Mouse (Mus musculus) adrenal gland, adult 8-10 months (tissue): Measurements from ENCODE around the gene Npl. TPM values are rescaled to one million over a fixed set of nuclear protein-coding genes. Genes with fewer than 3 reads are reported as not detected.
A peak's percentile ranks its signal among the peaks of the same experiment; 100 is the strongest.
"Not testable (repeated sequence)": the region's sequence is repeated elsewhere in the genome, so short reads cannot be mapped to it uniquely, and the experiment has no call there.

Experiments used
- DNase-seq: peaks from one replicate; pipeline ENCODE4 v3.0.0; 2022
- total RNA-seq, 4 experiments: library from RNA; stranded (reverse); gene quantifications; 2 replicates each; pipeline ENCODE4 v1.2.4; 2022

Npl gene
- total RNA-seq, 4 experiments from 2014 or later: 3.0 to 6.7 (median 4.7) TPM

DNA sequence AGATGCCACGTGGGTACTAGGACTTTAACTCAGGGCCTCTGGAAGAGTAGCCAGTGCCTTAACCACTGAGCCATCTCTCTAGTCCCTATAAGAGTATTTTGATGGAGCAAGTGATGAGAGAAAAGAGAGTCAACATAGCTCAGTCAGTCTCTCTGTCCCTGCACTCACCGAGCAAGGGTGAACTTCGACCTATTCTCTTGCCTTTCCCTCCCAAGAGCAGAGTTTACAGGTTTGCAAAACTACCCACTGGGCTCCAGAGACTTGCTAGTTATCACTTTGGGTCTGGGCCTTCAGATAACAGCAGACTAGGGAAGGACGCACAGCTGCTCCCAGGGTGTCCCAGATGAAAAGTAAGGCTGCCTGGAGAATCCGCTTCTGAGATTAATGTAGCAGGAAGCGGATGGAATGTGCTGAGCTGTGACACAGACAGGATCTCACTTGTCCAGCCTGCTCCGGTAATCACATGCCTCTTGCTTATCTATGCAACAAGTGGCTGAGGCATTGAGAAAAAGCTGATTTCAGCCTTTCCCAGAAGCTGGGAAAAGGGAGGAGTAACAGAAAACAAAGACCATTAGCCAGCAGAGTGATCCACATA, 7.0 kb downstream of the Npl start:
- peak; percentile 26 for DNase-seq

DNA sequence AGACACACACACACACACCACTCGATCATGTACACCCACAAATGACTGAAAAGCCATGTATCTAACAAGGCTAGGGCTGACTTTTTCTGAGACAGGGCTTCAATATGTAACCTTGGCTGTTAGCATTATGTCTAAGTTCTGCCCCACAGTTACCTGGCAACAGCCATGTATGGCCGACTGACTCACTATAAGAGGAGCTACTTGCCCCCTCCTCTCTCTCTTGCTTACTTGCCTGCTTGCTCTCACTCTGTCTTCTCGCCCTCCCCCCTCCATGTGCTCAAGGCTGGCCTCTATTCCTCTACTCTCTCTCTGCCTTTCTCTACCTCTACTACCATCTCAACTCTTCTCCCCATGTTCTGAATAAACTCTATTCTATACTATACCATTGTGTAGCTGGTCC, 9.1 kb downstream of the Npl start:
- no peak for DNase-seq

DNA sequence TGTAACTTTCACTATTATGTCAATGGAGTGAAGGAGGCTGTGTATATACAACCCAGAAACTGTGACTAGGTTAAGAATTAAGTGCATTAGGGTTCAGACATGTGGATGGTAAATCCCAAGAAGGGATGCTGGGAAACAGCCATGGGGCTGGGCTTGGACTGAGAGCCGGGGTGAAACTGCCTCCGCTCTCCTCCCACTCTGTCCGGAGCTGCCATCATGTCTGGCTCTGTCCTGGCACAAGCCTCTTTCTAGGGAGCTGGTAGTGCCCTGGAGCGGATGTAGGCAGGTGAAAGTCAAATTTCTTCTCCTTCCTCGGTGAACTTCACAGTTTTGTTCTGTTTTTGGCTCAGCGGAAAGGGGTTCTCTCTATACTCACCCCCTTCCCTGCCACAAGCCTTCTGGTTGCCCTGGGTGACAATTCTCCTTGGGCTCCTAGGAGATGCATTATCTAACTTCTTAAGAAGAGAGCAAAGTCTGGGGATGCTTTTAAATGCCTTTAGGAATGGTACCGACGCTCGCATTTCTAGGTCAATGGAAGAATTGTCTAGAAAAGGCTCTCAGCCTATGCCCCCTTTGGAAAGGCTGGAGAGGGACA, 10.0 kb downstream of the Npl start:
- DNase-seq: no peak

DNA sequence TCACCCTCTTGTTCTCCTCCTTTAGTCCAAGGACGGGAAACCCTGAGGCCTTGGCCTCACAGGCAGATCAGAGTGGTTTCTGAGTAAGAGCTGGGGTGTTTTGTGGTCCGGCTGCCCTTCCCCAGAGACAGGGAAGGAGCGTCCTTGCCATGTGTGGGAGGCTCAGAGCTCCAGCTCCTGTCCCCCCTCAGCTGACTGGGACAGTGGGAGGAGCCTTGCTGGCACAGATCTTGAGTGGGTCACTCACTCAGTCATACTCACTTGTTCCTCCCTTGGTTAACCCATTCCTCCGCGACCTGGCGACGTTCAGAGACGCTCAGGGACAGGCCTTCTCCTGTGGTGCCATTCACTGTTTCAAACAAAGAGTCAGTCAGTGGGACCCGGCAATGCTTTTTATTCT, 14.2 kb downstream of the Npl start:
- DNase-seq: peak; percentile 83

GRCm38 (mm10) chr1:153532896-153533295, 16.9 kb downstream of the Npl start:
- DNase-seq: not testable (repeated sequence)

- DNase-seq: no peak
Measured at GRCm38 (mm10) chr1:153532234-153532841, 17.5 kb downstream of the Npl start.

GRCm38 (mm10) chr1:153531677-153532233, 18.1 kb downstream of the Npl start:
- DNase-seq: no peak

DNA sequence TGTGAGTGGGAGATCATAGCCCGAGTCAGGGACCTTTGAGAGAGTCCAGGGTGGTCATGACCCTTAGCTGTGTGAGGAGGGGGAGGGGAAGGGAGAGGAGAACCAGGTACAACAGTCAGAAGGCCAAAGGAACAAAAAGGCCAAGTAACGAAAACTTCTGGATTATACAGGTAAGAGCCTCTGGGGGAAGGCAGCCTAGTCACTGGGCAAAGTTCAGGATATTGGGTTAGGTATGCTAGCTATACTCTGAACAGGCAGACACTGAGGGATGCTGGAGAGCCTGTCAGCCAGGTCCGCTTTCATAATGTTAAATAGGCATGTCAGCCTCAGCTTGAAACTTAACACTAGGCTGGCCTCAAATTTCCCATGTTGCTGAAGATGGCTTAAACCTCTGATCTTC, 27.7 kb downstream of the Npl start:
- no peak for DNase-seq

DNA sequence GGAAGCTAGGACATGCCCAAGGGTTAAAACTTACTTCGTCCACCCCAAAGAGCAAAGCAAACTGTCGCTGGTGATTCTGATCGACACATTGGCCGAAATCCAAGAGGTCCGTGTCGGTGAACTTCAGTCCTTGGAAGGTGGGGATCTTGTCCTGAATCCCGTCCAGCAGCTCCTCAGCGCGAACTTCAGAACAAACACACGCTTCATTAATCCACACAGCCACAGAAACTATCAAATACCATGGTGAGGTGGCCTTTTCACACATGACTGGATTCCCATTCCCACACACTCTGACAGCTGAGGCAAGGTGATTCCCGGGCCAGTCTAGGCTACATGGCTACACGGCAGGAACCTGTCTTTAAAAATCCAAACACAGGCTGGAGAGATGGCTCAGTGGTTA, 34.5 kb downstream of the Npl start:
- no peak for DNase-seq

DNA sequence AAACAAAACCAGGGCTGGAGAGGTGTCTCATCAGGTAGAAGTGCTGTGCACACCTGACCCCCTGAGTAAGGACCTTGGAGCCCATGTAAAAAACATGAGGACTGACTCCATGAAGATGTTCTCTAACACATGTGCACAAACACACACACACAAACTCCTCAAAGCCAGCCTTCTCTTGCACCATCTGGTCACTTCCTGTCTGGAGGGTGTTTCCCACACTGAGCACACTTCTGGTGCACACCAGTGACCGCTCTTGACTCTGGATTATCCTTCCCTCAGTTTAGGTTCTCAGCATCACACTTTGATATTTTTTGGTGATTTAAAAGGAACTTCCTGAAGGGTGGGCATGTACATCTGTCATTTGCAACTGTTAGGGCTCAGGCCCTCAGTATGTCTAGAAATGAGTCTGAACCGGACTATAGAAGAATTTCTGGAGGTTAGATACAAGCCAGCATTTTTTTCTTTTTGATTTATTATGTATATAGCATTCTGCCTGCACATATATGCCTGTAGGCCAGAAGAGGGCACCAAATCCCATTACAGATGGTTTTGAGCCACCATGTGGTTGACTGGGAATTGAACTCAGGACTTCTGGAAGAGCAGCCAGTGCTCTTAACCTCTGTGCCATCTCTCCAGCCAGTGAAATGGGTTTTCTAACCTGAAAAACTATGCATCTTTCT, 39.4 kb downstream of the Npl start:
- no peak for DNase-seq

DNA sequence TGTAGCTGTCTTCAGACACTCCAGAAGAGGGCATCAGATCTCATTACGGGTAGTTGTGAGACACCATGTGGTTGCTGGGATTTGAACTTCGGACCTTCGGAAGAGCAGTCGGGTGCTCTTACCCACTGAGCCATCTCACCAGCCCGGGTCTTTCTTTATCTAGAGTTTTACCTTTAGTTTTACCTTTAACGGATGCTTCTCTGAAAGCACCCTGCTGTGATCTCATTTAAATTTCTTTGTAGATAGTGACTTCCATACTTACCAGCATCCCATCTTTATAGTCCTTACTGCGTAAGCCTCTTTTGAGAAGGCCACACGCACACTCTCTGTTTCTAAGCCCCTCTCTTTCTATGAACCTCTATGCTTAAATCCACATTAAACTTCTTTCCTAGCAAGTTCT, 40.3 kb downstream of the Npl start:
- DNase-seq: not testable (repeated sequence)

- DNase-seq: no peak
Measured at GRCm38 (mm10) chr1:153509012-153509411, 40.8 kb downstream of the Npl start.

DNA sequence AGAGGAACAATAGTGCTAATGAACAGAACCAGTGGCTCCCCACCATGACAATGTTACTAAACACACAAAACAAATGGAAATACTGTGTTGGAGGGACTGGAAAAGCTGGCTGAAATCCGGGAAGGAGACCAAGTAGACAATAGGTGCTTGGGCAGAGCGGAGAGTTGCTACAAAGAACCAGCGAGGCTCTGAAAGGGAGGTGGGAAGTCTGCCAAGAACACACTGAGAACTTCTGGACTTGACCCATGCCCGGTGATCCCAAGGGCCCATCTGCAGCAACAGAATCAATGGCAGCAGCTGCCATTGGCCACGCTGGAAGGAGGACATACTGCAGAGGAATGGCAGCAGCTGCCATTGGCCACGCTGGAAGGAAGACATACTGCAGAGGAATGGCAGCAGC, 43.6 kb downstream of the Npl start:
- DNase-seq: no peak

GRCm38 (mm10) chr1:153501644-153502321, 48.1 kb downstream of the Npl start:
- DNase-seq: no peak

DNA sequence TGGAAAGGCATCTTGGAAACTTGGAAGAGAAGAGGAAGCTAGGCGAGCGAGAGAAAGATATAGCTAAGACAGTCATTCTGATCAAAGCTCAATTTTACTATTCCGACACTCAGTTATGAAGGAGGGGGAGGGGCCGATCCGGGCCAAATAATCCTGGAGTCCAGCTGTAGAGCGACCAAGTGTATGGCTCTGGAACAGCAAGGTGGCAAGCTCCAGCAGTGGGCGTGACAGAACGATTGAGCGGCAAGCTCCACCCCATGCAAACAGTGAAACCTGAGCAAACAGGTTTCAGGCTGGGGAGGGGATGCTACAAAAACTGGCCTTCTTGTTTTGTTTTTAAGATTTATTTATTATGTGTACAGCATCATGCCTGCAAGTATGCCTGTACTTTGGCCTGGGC, 49.8 kb downstream of the Npl start:
- DNase-seq: no peak

DNA sequence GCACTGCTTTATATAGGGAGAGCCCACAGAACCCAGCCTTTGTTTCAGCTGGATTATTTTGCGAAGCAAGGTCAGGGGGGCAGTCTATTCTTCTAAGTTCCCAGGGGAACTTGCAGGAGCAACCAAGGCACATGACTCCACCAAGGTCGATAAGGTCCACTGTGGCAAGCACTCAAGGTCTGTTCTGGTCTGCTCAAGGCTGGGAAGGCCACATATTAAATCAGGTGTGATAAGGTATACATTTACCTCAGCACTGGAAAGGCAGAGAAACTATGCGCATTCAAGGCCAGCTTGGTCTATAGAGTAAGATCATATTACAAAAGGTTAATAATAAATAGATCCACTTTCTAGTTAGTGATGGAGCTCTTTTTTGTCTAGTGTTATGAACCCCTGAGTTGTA, 53.8 kb downstream of the Npl start:
- no peak for DNase-seq

DNA sequence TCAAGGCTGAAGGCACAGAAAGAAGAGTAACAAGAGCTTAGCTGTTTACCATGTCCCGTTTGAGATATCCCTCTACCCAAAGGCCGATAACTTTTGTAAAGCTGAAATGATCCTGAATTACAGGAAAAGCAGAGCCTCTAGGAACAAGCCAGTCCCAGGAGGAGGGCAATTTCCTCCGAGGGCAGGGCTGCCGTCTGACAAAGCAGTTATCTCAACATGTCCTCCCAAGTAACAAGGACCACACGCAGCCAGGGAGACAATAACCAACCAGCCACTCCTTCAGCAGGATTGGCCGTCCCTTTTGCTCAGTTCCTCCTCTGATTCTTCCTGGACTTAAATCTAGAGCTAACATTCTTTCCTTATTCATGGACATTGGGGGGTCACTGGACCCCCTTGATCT, 55.9 kb downstream of the Npl start:
- DNase-seq: no peak

GRCm38 (mm10) chr1:153493338-153493737, 56.5 kb downstream of the Npl start:
- DNase-seq: peak; percentile 41

DNA sequence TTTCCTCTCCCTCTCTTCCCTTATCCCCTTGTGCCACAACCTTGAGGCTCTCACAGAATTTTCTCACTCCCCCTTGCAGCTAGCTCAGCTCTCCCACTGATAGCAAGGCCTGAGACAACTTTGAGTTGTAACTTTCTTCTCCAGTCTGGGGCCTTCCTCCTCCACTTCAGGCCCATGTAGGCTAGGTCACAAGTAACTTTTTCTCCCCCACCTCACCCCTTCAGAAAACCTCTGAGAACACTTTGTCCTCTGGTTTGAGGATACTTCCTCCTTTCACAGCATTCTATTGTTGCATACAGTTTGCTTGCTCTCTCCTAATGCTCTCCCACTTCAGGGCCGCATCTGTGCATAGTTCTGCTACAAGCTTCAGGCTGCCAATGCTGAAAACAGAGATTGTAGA, 58.0 kb downstream of the Npl start:
- no peak for DNase-seq

- DNase-seq: no peak
Measured at GRCm38 (mm10) chr1:153491345-153491744, 58.5 kb downstream of the Npl start.

- no peak for DNase-seq
Measured at GRCm38 (mm10) chr1:153489963-153490362, 59.9 kb downstream of the Npl start.

GRCm38 (mm10) chr1:153489540-153489939, 60.3 kb downstream of the Npl start:
- DNase-seq: no peak

DNA sequence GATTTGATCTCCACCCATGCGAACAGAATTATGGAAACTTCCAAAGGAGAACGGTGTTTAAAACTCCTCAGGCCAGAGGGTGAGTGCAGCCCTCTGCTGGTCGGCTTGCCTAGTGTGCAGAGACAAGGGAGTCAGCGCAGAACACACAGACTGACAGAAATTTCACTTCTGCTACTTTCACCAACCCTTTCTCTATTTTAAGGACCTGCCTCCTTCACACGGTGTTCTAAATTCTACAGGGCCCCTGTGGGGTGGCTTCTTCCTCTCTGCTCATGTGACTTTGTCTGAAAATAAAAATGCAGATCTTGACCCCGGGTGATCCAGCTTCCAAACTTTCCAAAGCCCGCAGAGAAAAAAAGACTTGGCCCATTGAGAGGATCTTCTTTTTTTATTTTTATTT, 60.7 kb downstream of the Npl start:
- no peak for DNase-seq
